Mouse (Mus musculus): ENCODE measurements around the gene Gria1.
A peak's percentile ranks its signal among the peaks of the same experiment; 100 is the strongest.

Gene Gria1

DNA sequence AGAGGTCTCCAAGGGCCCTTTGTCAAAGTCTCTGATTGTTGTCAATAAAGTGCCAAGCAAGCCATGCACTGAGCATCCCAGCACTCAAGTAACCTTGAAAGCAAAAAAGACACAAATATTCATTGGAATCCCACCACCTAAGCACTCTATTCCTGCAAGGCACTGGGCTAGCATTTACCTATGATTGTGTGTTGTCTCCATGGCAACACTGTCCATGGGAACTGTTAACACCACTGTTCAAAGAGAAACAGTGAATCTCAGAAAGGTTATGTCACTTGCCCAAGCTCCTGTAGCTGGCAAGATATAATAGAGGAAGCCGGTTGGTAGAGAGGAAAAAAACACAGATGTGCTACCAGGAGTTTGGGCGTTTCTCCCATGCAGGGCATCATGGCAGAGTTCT is 274.9 kb downstream of the Gria1 start:
- DNase-seq (ENCODE audit: low spot score in 2 of 2) = no peak

DNA sequence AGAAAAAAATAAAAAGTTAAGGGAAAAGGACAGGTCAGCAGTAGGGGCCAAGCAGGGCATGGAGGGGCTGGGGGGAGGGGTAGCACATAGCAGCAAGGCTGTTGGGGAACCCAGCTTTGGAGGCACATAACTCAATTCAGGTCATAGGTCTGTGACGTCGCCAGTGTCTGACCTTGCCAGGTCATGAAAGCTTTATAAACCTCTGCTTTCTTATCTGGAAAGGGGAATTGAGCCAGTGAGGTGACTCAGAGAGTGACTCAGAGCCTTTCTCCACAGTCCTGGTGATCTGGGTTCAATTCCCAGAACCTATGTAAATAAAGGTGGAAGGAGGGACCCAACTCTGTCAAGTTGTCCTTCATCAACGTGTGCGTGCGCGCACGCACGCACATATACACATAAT is 286.2 kb downstream of the Gria1 start:
- DNase-seq (ENCODE audit: low spot score in 2 of 2) = no peak

DNA sequence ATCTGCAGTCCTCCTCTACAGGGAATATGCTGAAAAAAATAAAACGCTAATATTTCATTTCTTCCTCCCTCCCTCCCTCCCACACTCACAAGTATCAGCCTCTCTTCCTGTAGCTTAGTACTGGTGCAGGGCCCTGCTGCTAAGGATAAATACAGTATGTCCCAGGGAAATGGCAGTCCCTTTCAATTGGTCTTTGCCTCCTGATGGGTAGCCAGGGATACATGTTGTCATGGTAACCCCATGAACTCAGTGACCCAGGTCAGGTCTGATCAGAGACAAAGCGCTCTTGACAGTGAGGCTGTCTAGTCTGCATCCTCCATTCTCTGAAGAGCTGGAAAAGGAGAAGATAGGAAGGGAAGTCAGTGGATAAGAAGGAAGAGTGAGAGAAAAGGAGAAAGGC is 287.1 kb downstream of the Gria1 start:
- no peak for DNase-seq (ENCODE audit: low spot score in 2 of 2)

DNA sequence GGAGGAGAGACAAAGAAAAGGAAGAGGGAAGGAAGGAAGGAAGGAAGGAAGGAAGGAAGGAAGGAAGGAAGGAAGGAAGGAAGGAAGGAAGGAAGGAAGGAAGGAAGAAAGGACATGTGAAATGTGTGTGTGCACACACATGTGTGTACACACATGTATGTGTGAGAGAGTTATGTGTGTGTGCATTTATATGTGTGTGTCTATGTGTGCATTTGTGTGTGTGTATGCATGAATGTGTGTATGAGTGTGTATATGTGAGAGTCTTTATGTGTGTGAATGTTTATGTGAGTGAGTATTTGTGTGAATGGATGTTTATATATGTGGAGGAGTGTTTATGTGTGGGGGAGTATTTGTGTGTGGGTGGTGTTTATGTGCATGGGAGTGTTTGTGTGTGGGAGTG is 287.5 kb downstream of the Gria1 start:
- DNase-seq (ENCODE audit: low spot score in 2 of 2) = no peak

DNA sequence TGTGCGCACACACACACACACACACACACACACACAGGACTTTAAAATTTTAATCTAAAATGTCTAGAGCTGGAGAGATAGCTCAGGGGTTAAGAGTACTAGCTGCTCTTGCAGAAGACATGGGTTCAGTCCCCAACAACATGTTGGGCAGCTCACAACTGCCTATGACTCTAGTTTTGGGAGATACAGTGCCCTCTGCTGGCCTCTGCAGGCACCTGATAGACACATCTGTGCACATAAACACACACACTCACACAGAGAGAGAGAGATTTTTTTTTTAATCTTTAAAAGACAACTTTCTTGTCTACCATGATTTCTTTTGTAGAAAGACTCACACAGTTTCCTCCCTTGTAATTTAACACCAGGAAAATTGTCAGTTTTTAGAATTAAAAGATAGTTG is 292.4 kb downstream of the Gria1 start:
- DNase-seq (ENCODE audit: low spot score in 2 of 2) = no peak

DNA sequence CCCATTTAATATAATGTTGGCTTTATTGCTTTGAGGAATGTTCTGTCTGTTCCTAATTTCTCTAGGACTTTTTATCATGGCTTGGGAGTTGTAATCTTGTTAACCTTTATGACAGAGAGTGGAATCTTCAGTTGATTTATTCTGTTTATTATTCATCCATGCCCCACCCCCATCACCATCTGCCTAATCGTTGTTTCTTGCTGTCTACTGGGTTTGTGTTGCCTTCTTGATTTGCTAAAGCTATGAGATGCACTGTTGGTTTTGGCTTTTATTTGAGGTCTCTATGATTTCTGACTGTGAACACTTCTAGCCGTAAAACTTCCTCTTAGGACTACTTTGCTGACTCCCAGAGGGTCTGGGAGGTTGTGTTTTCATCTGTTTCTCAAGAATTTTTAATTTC is 294.9 kb downstream of the Gria1 start:
- DNase-seq (ENCODE audit: low spot score in 2 of 2) = no peak

DNA sequence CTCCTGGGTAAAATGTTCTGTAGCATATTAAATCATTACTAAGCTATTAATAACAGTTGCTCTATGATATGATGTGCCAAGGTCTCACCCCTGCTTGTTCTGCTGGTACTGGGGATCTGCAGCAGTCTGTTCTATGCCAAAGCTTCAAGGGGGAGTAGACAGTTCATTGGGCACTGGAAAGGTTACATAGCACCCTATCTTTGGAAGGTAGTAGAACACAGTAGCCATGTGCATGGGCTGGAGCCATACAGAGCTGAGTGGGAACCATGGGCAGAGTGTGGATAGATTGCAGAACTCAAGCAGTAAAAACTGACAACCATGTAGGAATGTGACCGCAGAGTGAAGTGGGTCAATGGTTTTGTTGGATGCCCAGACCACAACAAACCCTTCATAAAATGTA is 295.7 kb downstream of the Gria1 start:
- no peak for DNase-seq (ENCODE audit: low spot score in 2 of 2)

DNA sequence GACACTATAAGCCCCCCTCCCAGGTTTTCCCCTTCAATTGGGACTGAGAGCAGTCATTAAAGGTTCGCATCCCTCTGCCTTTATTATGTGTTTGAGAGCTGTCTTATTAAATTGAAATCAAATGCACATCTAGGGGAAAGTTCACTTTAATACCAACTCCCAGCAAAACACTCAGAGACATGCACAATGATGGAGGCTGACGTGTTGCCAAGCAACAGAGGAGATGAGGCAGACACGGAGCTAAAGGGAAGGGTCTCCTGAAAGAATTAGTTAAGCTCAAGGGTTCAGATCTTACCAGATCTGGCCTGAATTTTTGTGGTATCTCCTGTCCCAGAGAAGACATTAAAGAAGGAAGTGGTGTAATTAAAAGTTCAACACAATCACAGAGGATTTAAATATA is 305.9 kb downstream of the Gria1 start:
- DNase-seq (ENCODE audit: low spot score in 2 of 2) = no peak

DNA sequence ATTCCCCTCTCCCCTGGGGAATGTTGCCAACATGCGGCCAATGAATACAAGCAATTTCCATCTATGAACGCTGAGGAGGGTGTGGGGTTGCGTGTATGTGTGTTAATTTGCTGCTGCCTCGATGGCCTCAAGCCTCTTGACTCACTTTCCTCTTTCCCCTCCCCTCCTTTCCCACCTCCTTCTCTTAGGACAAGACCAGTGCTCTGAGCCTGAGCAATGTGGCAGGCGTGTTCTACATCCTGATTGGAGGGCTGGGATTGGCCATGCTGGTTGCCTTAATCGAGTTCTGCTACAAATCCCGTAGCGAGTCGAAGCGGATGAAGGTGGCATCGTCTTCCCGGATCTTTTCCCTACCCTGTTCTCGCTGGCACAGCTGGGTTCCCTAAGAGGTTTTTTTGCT is 306.3 kb downstream of the Gria1 start:
- DNase-seq (ENCODE audit: low spot score in 2 of 2) = no peak

DNA sequence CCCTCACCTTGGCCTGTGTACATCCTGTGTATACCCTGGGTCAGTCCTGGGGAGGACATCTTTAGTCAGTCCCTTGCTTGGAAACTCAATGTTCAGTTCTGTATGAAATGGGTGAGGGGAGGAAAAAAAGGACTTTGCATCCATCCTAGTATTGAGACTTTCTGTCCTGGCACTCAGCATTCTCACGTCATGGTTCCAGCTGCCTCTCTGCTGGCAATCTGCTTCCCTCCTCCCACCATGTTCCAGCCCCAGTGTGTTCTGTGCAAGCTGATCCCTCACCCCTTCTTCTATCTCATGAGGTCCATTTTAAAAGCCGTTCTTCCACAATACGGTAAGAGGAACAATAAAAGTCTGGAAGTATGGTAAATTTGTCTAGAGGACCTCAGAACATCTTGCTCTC is 308.2 kb downstream of the Gria1 start:
- DNase-seq (ENCODE audit: low spot score in 2 of 2) = peak in 1 of 2 experiments; percentile 68

DNA sequence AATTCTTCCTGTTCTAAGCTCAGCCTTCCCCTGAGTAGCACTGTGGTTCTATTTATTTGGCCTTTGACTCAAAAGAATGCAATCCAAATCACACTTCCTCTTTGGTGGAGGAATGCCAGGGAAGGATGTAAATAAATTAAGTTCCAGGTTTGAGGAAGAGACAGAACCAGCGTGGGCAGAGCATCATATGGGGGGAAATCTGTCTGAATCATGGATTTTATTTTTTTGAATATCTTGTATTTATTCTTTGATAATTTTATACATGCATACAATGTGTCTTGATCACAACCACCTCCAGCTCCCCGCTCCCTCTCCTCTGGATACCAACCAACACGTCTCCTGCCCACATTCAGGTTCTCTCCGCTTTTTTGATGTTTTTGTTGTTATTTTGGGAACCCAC is 312.9 kb downstream of the Gria1 start:
- DNase-seq (ENCODE audit: low spot score in 2 of 2) = peak in 1 of 2 experiments; percentile 43
